Mouse (Mus musculus) myocyte (in vitro differentiated cells): ENCODE data around the gene Hoxc4. TPM values are rescaled to one million over a fixed set of nuclear protein-coding genes. Genes with fewer than 3 reads are reported as not detected.

Experiments used
- H3K27me3 ChIP-seq: one replicate; pipeline ENCODE4 v1.6.1; 2011; ENCODE audit not compliant: control insufficient read depth, insufficient read depth, insufficient read length
- H3K36me3 ChIP-seq: one replicate; pipeline ENCODE4 v1.6.1; 2011; ENCODE audit not compliant: control insufficient read depth, insufficient read depth
- H3K4me2 ChIP-seq: one replicate; pipeline ENCODE4 v1.6.1; 2011; ENCODE audit warnings: low read depth, control low read depth
- H3K4me3 ChIP-seq: one replicate; pipeline ENCODE4 v1.5.1; 2011; ENCODE audit warnings: mild to moderate bottlenecking, control low read depth, moderate library complexity
- H3K79me2 ChIP-seq: one replicate; pipeline ENCODE4 v1.6.1; 2011; ENCODE audit not compliant: control insufficient read depth, insufficient read depth
- H3ac ChIP-seq: one replicate; pipeline ENCODE4 v1.6.1; 2011; ENCODE audit not compliant: control insufficient read depth, insufficient read length
- CEBPB ChIP-seq: IDR thresholded peaks from 2 replicates; pipeline ENCODE4 v1.6.1; 2011; ENCODE audit warnings: mild to moderate bottlenecking, moderate library complexity; ENCODE audit not compliant: poor library complexity, insufficient read depth, severe bottlenecking
- E2F4 ChIP-seq: IDR thresholded peaks from one replicate; pipeline ENCODE4 v1.6.1; 2011; ENCODE audit warnings: mild to moderate bottlenecking, control low read depth, moderate library complexity; ENCODE audit not compliant: insufficient read depth
- MAX ChIP-seq: IDR thresholded peaks from one replicate; pipeline ENCODE4 v1.6.1; 2011; ENCODE audit warnings: low read depth, mild to moderate bottlenecking, control low read depth
- MYOD1 ChIP-seq, 3 experiments: IDR thresholded peaks; one replicate each; pipeline ENCODE4 v1.6.1; 2011; ENCODE audit warnings: control low read depth in 2 of 3, low read depth in 2 of 3, mild to moderate bottlenecking in 2 of 3, moderate library complexity in 1 of 3; ENCODE audit not compliant: insufficient read length in 2 of 3, control insufficient read depth in 1 of 3
- MYOG ChIP-seq, 3 experiments: IDR thresholded peaks; one replicate each; pipeline ENCODE4 v1.6.1; 2011; ENCODE audit warnings: control low read depth in 2 of 3, low read depth in 2 of 3, mild to moderate bottlenecking in 2 of 3; ENCODE audit not compliant: insufficient read length in 2 of 3, control insufficient read depth in 1 of 3, insufficient read depth in 1 of 3
- POLR2A ChIP-seq: IDR thresholded peaks from one replicate; pipeline ENCODE4 v1.6.1; 2011; ENCODE audit warnings: low read depth, mild to moderate bottlenecking, control low read depth, moderate library complexity; ENCODE audit not compliant: insufficient read length
- POLR2AphosphoS2 ChIP-seq: IDR thresholded peaks from one replicate; pipeline ENCODE4 v1.6.1; 2011; ENCODE audit warnings: low read depth, control low read depth; ENCODE audit not compliant: insufficient read length
- REST ChIP-seq: IDR thresholded peaks from one replicate; pipeline ENCODE4 v1.6.1; 2011; ENCODE audit warnings: mild to moderate bottlenecking, control low read depth, moderate library complexity; ENCODE audit not compliant: insufficient read depth, insufficient read length
- SRF ChIP-seq: IDR thresholded peaks from one replicate; pipeline ENCODE4 v1.6.1; 2011; ENCODE audit warnings: low read depth; ENCODE audit not compliant: control insufficient read depth, insufficient read length
- TCF12 ChIP-seq: IDR thresholded peaks from one replicate; pipeline ENCODE4 v1.6.1; 2011; ENCODE audit warnings: mild to moderate bottlenecking, control low read depth; ENCODE audit not compliant: poor library complexity, insufficient read depth, severe bottlenecking
- TCF3 ChIP-seq: IDR thresholded peaks from one replicate; pipeline ENCODE4 v1.6.1; 2011; ENCODE audit warnings: low read depth, control low read depth; ENCODE audit not compliant: insufficient read length
- USF1 ChIP-seq: IDR thresholded peaks from one replicate; pipeline ENCODE4 v1.6.1; 2011; ENCODE audit warnings: low read depth, mild to moderate bottlenecking, control low read depth, moderate library complexity
- polyA plus RNA-seq: library from polyadenylated mRNA; unstranded; fragments of >200 nt; fragmentation: generic; extraction: Trizol; gene quantifications from one replicate; pipeline ENCODE4 v1.2.1, GENCODE M21; 2012; ENCODE audit warnings: missing spikeins

Hoxc4 gene
- polyA plus RNA-seq, 1 experiment = 3.6 TPM

DNA sequence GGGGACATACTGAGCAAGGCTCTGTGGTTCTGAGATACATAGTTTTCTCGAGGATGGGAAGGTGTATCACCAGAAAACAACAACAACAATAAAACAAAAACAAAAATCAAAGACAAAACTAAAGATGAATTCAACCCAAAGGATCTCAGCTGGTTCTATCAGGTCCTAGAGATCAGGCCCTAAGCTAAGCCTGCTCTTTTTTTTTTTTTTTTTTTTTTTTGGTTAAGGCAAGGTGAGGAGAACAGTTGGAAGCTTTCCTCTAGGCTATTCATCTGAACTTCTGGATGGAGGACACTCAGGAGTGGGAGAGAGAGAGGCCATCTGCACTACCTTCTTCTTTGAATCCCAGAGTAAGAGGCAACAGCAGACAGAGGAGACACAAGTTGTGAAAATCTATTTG is 18.8 kb downstream of the Hoxc4 start:
- no peak overlapping the region for H3K4me3 ChIP-seq
- no peaks in the 10 kb centered on the region for H3K36me3 ChIP-seq
- no peak overlapping the region for H3K4me2 ChIP-seq
- H3K27me3 ChIP-seq = no peaks in the 10 kb centered on the region
- H3K79me2 ChIP-seq = no peaks in the 10 kb centered on the region
- TF ChIP-seq TCF3 = no peak
- no peak for TF ChIP-seq E2F4
- no peak for TF ChIP-seq MAX
- TF ChIP-seq REST = no peak
- TF ChIP-seq POLR2A = no peak
- no peak for TF ChIP-seq CEBPB
- TF ChIP-seq TCF12 = no peak
- no peak for TF ChIP-seq USF1
- H3ac ChIP-seq = no peak overlapping the region

- TF ChIP-seq CEBPB (no peak), REST (no peak), MYOD1 (IDR thresholded peaks at IDR 0.05; ENCODE audit: control insufficient read depth in 1 of 3, insufficient read length in 2 of 3, low read depth in 2 of 3) (no peak), SRF (no peak), MAX (no peak), TCF12 (no peak)
- Histone ChIP-seq H3ac (no peak overlapping the region), H3K27me3 (no peaks in the 10 kb centered on the region), H3K36me3 (no peaks in the 10 kb centered on the region), H3K79me2 (no peaks in the 10 kb centered on the region), H3K4me3 (no peak overlapping the region), H3K4me2 (no peak overlapping the region)
These were observed 20.2 kb downstream of the Hoxc4 start for GRCm38 (mm10) chr15:103038701-103039480.

- no peaks in the 10 kb centered on the region for H3K36me3 ChIP-seq
- H3K4me2 ChIP-seq = no peak overlapping the region
- H3K79me2 ChIP-seq = no peaks in the 10 kb centered on the region
- TF ChIP-seq MYOG (IDR thresholded peaks at IDR 0.05; ENCODE audit: control insufficient read depth in 1 of 3, insufficient read depth in 1 of 3, insufficient read length in 2 of 3, low read depth in 2 of 3) (no peak), USF1 (no peak), CEBPB (no peak), TCF12 (no peak), MYOD1 (IDR thresholded peaks at IDR 0.05; ENCODE audit: control insufficient read depth in 1 of 3, insufficient read length in 2 of 3, low read depth in 2 of 3) (no peak), E2F4 (no peak), TCF3 (no peak), POLR2A (no peak), MAX (no peak)
- H3K4me3 ChIP-seq = no peak overlapping the region
- H3ac ChIP-seq = no peak overlapping the region
- H3K27me3 ChIP-seq = no peaks in the 10 kb centered on the region
These were observed 20.9 kb downstream of the Hoxc4 start for GRCm38 (mm10) chr15:103039609-103040008.

DNA sequence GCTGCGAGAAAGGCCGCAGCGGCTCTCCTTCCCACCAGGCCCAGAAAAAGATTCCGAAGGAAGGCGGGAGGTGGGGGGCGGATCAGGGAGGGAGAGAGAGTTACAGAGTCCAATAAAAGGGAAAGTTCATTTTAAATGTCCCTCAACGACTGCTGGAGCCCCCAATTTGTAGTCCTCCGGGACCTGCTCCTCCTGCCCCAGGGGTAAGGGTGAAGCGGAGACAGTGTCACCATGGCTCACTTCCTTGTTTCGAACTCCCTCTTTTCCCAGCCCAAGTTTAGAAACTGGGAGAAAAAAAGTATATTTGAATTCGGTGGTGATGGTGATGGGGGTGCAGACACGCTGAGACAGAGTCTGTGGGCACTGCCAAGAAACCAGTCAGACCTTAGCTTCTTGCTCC is 21.9 kb downstream of the Hoxc4 start:
- no peaks in the 10 kb centered on the region for H3K27me3 ChIP-seq

DNA sequence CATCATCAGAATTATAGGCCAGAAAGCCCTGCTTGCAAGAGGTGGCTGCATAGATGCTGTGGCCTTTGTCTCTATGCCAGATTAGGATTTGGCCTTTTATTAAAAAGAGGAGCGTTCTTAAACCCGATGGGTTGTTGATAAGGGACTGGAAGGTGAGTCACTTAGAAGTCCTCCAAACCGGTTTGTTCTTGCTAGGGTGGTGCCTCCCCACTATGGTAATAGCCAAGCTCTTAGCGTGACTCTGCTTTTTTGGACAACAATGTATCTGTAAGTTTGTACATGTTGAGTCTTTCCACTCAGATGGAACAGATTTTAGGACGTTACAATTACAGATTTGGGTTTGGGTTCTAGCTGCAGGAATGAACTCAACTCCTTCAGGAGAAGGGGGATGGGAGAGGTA is 22.9 kb downstream of the Hoxc4 start:
- Histone ChIP-seq H3K79me2 (no peaks in the 10 kb centered on the region), H3ac (no peak overlapping the region), H3K27me3 (no peaks in the 10 kb centered on the region), H3K4me3 (no peak overlapping the region), H3K36me3 (no peaks in the 10 kb centered on the region), H3K4me2 (no peak overlapping the region)
- TF ChIP-seq SRF (no peak), USF1 (no peak), MAX (no peak), TCF3 (no peak), POLR2A (no peak), TCF12 (no peak), MYOD1 (IDR thresholded peaks at IDR 0.05; ENCODE audit: control insufficient read depth in 1 of 3, insufficient read length in 2 of 3, low read depth in 2 of 3) (no peak), MYOG (IDR thresholded peaks at IDR 0.05; ENCODE audit: control insufficient read depth in 1 of 3, insufficient read depth in 1 of 3, insufficient read length in 2 of 3, low read depth in 2 of 3) (no peak), REST (no peak), CEBPB (no peak), E2F4 (no peak), POLR2AphosphoS2 (no peak)

More for the DNA sequence above, 21.9 kb downstream of the Hoxc4 start:
- Histone ChIP-seq H3K36me3 (no peaks in the 10 kb centered on the region), H3K79me2 (no peaks in the 10 kb centered on the region), H3K4me2 (no peak overlapping the region), H3ac (no peak overlapping the region), H3K4me3 (no peak overlapping the region)
- no peak for TF ChIP-seq REST
- TF ChIP-seq MYOD1 (IDR thresholded peaks at IDR 0.05; ENCODE audit: control insufficient read depth in 1 of 3, insufficient read length in 2 of 3, low read depth in 2 of 3) = no peak
- no peak for TF ChIP-seq MAX
- TF ChIP-seq TCF3 = no peak
- no peak for TF ChIP-seq SRF
- TF ChIP-seq MYOG (IDR thresholded peaks at IDR 0.05; ENCODE audit: control insufficient read depth in 1 of 3, insufficient read depth in 1 of 3, insufficient read length in 2 of 3, low read depth in 2 of 3) = no peak
